Mouse (Mus musculus): ENCODE results near the gene Gm42878.

The Gm42878 gene

DNA sequence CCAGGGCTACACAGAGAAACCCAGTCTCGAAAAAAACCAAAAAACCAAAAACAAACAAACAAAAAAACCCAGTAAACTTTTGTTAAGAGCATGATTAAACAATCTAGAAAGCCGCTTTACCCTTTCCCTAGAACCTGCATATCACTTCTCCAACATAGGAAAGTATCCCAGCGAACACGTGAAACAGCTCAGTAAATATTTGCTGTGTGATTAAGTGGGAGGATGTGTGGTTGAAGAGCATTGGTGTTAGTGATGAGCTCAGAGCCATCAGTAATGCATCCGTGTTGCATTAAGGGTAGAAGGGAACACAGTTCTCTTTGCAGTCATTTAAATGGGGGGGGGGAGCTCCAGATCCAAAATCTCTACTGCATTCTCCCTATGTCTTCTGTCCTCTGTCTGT, 60.5 kb downstream of the Gm42878 start:
- no peak for DNase-seq

DNA sequence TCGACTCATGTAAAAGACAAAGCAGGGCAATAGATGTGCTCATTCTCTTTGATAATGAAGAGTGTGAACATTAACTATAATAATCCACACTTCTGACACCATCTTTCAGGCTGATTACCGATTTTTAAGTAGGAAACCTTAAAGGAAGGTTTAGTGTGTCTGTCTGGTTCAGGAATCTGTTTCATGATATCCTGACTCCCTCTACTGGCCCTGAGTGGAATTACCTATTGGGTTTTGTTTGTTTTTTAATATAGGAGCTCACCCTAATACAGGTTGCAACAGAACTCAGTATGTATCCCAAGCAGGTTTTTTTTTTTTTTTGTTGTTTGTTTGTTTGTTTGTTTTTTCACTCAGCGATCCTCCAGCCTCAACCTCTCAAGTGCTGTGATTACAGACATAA, 67.6 kb downstream of the Gm42878 start:
- no peak for DNase-seq

DNA sequence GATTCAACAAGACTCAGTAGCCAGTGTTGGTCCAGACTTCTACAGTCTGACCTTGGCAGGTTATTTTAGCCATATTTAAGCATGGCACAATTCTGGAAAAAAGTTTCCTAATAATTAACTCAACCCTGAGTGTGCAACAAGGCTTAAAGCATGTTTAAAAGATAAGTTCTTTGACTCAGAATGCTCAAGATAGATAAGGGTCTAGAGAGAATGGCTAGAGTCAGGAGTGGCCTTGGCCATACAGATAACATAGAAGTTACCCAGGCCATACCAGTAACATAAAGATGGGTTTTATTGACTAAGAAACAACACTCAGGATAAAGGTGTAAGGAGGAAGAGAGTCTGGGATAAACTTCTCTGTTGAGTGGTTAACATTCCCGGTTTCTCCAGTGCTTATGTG, 69.2 kb downstream of the Gm42878 start:
- DNase-seq = no peak

DNA sequence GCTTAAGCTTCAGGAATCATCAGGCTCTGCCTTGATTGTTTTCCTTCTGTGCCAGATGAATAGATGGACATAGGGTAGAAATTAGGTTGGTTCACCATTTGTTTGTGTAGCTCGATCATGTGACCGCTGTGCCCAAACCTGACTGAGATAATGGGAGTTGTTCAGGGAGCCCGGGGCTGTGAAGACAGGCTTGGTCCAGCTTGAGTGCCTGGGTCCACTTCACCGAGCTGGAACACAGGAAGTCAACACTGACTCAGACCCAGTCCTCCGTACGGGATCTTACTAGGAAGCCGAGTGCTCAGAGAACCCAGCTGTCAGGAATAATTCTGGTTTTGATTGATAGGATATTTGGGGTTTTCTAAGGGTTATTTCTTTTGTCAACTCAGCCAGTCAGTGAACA, 70.7 kb downstream of the Gm42878 start:
- no peak for DNase-seq

DNA sequence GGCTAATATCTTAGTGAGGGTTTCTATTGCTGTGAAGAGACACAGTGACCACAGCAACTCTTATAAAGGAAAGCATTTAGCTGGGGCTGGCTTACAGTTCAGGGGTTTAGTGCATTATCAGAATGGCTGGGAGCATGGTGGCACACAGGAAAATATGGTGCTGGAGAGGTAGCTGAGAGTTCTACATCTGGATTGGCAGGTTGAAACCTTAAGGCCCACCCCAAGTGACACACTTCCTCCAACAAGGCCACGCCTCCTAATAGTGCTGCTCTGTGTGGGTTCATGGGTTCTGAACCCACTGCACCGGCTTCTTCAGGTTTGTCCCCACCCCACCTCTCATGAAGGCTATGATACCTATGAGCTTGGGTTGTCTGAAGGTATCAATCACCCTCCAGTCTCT, 72.9 kb downstream of the Gm42878 start:
- no peak for DNase-seq

DNA sequence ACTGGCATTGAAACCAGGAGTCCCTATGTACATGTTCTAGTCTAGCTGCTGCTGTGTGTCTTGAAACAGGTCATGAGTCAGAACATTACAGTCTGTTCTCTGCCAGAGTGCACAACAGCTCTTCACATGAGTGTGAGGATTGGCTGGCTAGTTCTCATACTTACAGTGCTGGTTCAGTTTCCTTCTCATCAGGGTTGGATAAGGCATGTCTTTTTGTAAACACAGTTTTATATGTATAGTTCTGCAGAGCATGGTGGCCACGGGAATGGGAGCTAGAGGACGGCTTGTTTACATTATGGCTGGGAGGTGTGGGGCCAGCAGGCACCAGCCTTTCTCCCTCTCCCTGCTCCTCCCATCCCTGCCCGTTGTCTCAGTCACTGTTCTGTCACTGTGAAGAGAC, 75.7 kb downstream of the Gm42878 start:
- no peak for DNase-seq
